Mouse (Mus musculus) layer of hippocampus, postnatal 36 days (tissue): ENCODE measurements at regions not wholly inside any gene's neighbourhood (a gene's known extent, or its start where the extent isn't known, plus 50 kb on each side); places are given as distances from the start of the nearest gene placed in this dataset.

Source experiments
- DNase-seq, 2 experiments: peaks; one replicate each; pipeline ENCODE4 v3.0.0; 2022

- no peak for DNase-seq
Observed at GRCm38 (mm10) chr15:62240031-62240430, 1317.2 kb upstream of the A1bg start.

- no peak for DNase-seq
Observed at GRCm38 (mm10) chr15:62238503-62239045, 1315.8 kb upstream of the A1bg start.

GRCm38 (mm10) chr15:62236056-62236455 lies 1313.2 kb upstream of the A1bg start:
- DNase-seq = no peak

- DNase-seq = no peak
Observed at GRCm38 (mm10) chr15:62234182-62234760, 1311.5 kb upstream of the A1bg start.

GRCm38 (mm10) chr15:62233154-62233553 lies 1310.3 kb upstream of the A1bg start:
- no peak for DNase-seq

GRCm38 (mm10) chr15:62231709-62232108 lies 1308.9 kb upstream of the A1bg start:
- DNase-seq = no peak

- DNase-seq = no peak
Observed at GRCm38 (mm10) chr15:62230773-62231172, 1308.0 kb upstream of the A1bg start.

- DNase-seq = peak in 1 of 2 experiments; percentile 24
Observed at GRCm38 (mm10) chr15:62229491-62230283, 1306.9 kb upstream of the A1bg start.

- DNase-seq = no peak
Observed at GRCm38 (mm10) chr15:62229023-62229422, 1306.2 kb upstream of the A1bg start.

- DNase-seq = no peak
Observed at GRCm38 (mm10) chr15:62224798-62225197, 1302.0 kb upstream of the A1bg start.

- no peak for DNase-seq
Observed at GRCm38 (mm10) chr15:62224191-62224590, 1301.4 kb upstream of the A1bg start.

- DNase-seq = no peak
Observed at GRCm38 (mm10) chr15:62223156-62223840, 1300.5 kb upstream of the A1bg start.

GRCm38 (mm10) chr15:62222731-62223130 lies 1299.9 kb upstream of the A1bg start:
- no peak for DNase-seq

GRCm38 (mm10) chr15:62222201-62222600 lies 1299.4 kb upstream of the A1bg start:
- DNase-seq = no peak

GRCm38 (mm10) chr15:62221024-62221819 lies 1298.4 kb upstream of the A1bg start:
- DNase-seq = no peak

- DNase-seq = no peak
Observed at GRCm38 (mm10) chr15:62220620-62221019, 1297.8 kb upstream of the A1bg start.

- no peak for DNase-seq
Observed at GRCm38 (mm10) chr15:62219934-62220540, 1297.2 kb upstream of the A1bg start.

- no peak for DNase-seq
Observed at GRCm38 (mm10) chr15:62218346-62219080, 1295.7 kb upstream of the A1bg start.

GRCm38 (mm10) chr15:62216688-62217477 lies 1294.1 kb upstream of the A1bg start:
- no peak for DNase-seq
